Mouse (Mus musculus): ENCODE data around the gene Ift172.

The Ift172 gene

GRCm38 (mm10) chr5:31290521-31291360 is at the start of gene Ift172:
Ift172 (minus strand) TSS chr5:31291116.
- peak; percentile 96 to 97 for DNase-seq (ENCODE audit: low spot score in 2 of 2)

GRCm38 (mm10) chr5:31328255-31328654 is 37.3 kb upstream of the Ift172 start:
- peak; percentile 27 to 40 for DNase-seq (ENCODE audit: low spot score in 2 of 2)

- peak; percentile 2 to 4 for DNase-seq (ENCODE audit: low spot score in 2 of 2)
Observed at GRCm38 (mm10) chr5:31326850-31327249, 35.9 kb upstream of the Ift172 start.

- DNase-seq (ENCODE audit: low spot score in 2 of 2) = no peak
Observed at GRCm38 (mm10) chr5:31324085-31324484, 33.2 kb upstream of the Ift172 start.

- DNase-seq (ENCODE audit: low spot score in 2 of 2) = no peak
Observed at GRCm38 (mm10) chr5:31322776-31323175, 31.9 kb upstream of the Ift172 start.

- DNase-seq (ENCODE audit: low spot score in 2 of 2) = no peak
Observed at GRCm38 (mm10) chr5:31312806-31313205, 21.9 kb upstream of the Ift172 start.

- no peak for DNase-seq (ENCODE audit: low spot score in 2 of 2)
Observed at GRCm38 (mm10) chr5:31303093-31303492, 12.2 kb upstream of the Ift172 start.

- no peak for DNase-seq (ENCODE audit: low spot score in 2 of 2)
Observed at GRCm38 (mm10) chr5:31301866-31302265, 10.9 kb upstream of the Ift172 start.

- DNase-seq (ENCODE audit: low spot score in 2 of 2) = no peak
Observed at GRCm38 (mm10) chr5:31298486-31298885, 7.6 kb upstream of the Ift172 start.

- no peak for DNase-seq (ENCODE audit: low spot score in 2 of 2)
Observed at GRCm38 (mm10) chr5:31297981-31298380, 7.1 kb upstream of the Ift172 start.

GRCm38 (mm10) chr5:31297047-31297757 is 6.3 kb upstream of the Ift172 start, which contains the start of gene Gckr:
Gckr (plus strand) TSS chr5:31297443.
- no peak for DNase-seq (ENCODE audit: low spot score in 2 of 2)

- no peak for DNase-seq (ENCODE audit: low spot score in 2 of 2)
Observed at GRCm38 (mm10) chr5:31295606-31296141, 4.8 kb upstream of the Ift172 start, which contains the start of gene Fndc4. Fndc4 (minus strand) TSS chr5:31296080.

GRCm38 (mm10) chr5:31294964-31295605 is 4.2 kb upstream of the Ift172 start:
- DNase-seq (ENCODE audit: low spot score in 2 of 2) = no peak

GRCm38 (mm10) chr5:31291361-31291688 is 409 bp upstream of the Ift172 start:
- DNase-seq (ENCODE audit: low spot score in 2 of 2) = no peak

- DNase-seq (ENCODE audit: low spot score in 2 of 2) = no peak
Observed at GRCm38 (mm10) chr5:31289626-31290230, 1.2 kb downstream of the Ift172 start.

GRCm38 (mm10) chr5:31288655-31289054 is 2.3 kb downstream of the Ift172 start:
- DNase-seq (ENCODE audit: low spot score in 2 of 2) = no peak

- DNase-seq (ENCODE audit: low spot score in 2 of 2) = peak; percentile 15 to 41
Observed at GRCm38 (mm10) chr5:31288225-31288624, 2.7 kb downstream of the Ift172 start.

GRCm38 (mm10) chr5:31279245-31279988 is 11.5 kb downstream of the Ift172 start:
- peak; percentile 37 to 45 for DNase-seq (ENCODE audit: low spot score in 2 of 2)

GRCm38 (mm10) chr5:31273018-31273417 is 17.9 kb downstream of the Ift172 start:
- DNase-seq (ENCODE audit: low spot score in 2 of 2) = no peak

GRCm38 (mm10) chr5:31267686-31268085 is 23.2 kb downstream of the Ift172 start:
- DNase-seq (ENCODE audit: low spot score in 2 of 2) = no peak

- DNase-seq (ENCODE audit: low spot score in 2 of 2) = no peak
Observed at GRCm38 (mm10) chr5:31266101-31266500, 24.8 kb downstream of the Ift172 start.
